Mouse (Mus musculus) stomach, postnatal 0 days (tissue): ENCODE results near the gene Rnf157.

Source experiments
- CTCF ChIP-seq: IDR thresholded peaks from 2 replicates; pipeline ENCODE4 v1.5.1; 2016; ENCODE audit warnings: antibody characterized with exemption, low read depth, mild to moderate bottlenecking, moderate library complexity
- EP300 ChIP-seq: optimal IDR thresholded peaks from 2 replicates; pipeline ENCODE3; 2016; ENCODE audit warnings: antibody characterized with exemption

DNA sequence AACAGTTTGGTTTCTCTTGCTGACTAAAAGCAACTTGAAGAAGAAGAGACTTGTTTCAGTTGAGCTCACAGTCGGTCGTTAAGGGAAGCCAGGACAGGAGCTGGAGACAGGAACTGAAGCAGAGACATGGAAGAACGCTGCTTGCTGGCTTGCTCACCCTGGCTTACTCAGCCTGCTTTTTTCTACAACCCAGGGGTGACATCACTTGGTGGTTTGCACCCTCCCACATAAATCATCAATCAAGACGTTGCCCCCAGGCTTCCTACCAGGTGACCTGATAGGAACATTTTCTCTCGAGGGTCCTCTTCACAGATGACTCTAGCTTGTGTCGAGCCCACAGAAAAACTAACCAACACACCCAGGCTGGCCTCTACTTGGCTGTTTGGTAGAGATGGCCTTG is 10.4 kb upstream of the Rnf157 start:
- TF ChIP-seq CTCF (no peak), EP300 (no peak)
